Mouse (Mus musculus) midbrain, embryonic 14.5 days (tissue): ENCODE measurements around the gene Nags. TPM values are rescaled to one million over a fixed set of nuclear protein-coding genes. Genes with fewer than 3 reads are reported as not detected.
A peak's percentile ranks its signal among the peaks of the same experiment; 100 is the strongest.
"Not testable (repeated sequence)": the region's sequence is repeated elsewhere in the genome, so short reads cannot be mapped to it uniquely, and the experiment has no call there.

Experiments
- ATAC-seq: fragments of 200-750 bp; cut with Nextera tagmentation; 2 replicates; pipeline ENCODE4 v1.8.0; 2017; ENCODE audit warnings: moderate number of reproducible peaks, moderate library complexity; ENCODE audit not compliant: low FRiP score, low TSS enrichment
- DNase-seq: peaks from one replicate; pipeline ENCODE4 v3.0.0-alpha.2; 2015
- H3K27ac ChIP-seq: fragments of 300-500 bp; sonication (generic); replicated peaks from 2 replicates; pipeline ENCODE4 v1.5.1; 2014; ENCODE audit warnings: mild to moderate bottlenecking, low read depth, low read length, moderate library complexity
- H3K27me3 ChIP-seq: fragments of 300-500 bp; sonication (generic); 2 replicates; pipeline ENCODE4 v1.6.1; 2014; ENCODE audit warnings: low read length, control low read depth, mixed read lengths; ENCODE audit not compliant: control insufficient read depth, insufficient read depth
- H3K36me3 ChIP-seq: fragments of 300-500 bp; sonication (generic); 2 replicates; pipeline ENCODE4 v1.6.1; 2014; ENCODE audit warnings: low read length, control low read depth; ENCODE audit not compliant: control insufficient read depth, insufficient read depth
- H3K4me1 ChIP-seq: fragments of 300-500 bp; sonication (generic); 2 replicates; pipeline ENCODE4 v1.6.1; 2014; ENCODE audit warnings: mild to moderate bottlenecking, antibody characterized with exemption, low read length, control low read depth; ENCODE audit not compliant: control insufficient read depth, insufficient read depth
- H3K4me2 ChIP-seq: fragments of 300-500 bp; sonication (generic); 2 replicates; pipeline ENCODE4 v1.6.1; 2014; ENCODE audit warnings: mild to moderate bottlenecking, low read length, moderate library complexity
- H3K4me3 ChIP-seq: fragments of 300-500 bp; sonication (generic); replicated peaks from 2 replicates; pipeline ENCODE4 v1.5.1; 2014; ENCODE audit warnings: low read depth, low read length
- H3K9ac ChIP-seq: fragments of 300-500 bp; sonication (generic); replicated peaks from 2 replicates; pipeline ENCODE4 v1.6.1; 2014; ENCODE audit warnings: mild to moderate bottlenecking, low read length, moderate library complexity
- H3K9me3 ChIP-seq: fragments of 300-500 bp; sonication (generic); 2 replicates; pipeline ENCODE4 v1.6.1; 2016; ENCODE audit warnings: low read length, control low read depth, mixed read lengths; ENCODE audit not compliant: control insufficient read depth
- WGBS: fragments of 180-500 bp; shearing (Covaris S2); extraction: QIAGEN DNeasy Blood & Tissue Kit; methylation state at CpG from one replicate; pipeline ENCODE4 v1.1.7; 2014; 5-methylcytosine and 5-hydroxymethylcytosine counted together
- polyA plus RNA-seq: library from polyadenylated mRNA; unstranded; fragments of >200 nt; fragmentation: Nextera tagmentation; extraction: Ambion mirVana; gene quantifications from 2 replicates; pipeline ENCODE4 v1.2.1, GENCODE M21; 2014

Gene Nags
- polyA plus RNA-seq, 1 experiment from 2014 or later: 0.08 TPM

GRCm38 (mm10) chr11:102146005-102146404, 692 bp downstream of the Nags start:
- WGBS: 4% methylated on average over 16 of the region's 16 CpGs
- Histone ChIP-seq H3K9me3 (no peaks in the 10 kb centered on the region), H3K27me3 (peaks cover 56% of the 10 kb centered on the region), H3K36me3 (no peaks in the 10 kb centered on the region), H3K4me1 (0 out of 2 replicates have a peak, but pooled peaks cover 3% of the 10 kb centered on the region), H3K27ac (no peak overlapping the region), H3K9ac (no peak overlapping the region), H3K4me2 (no peak overlapping the region), H3K4me3 (no peak overlapping the region)
- ATAC-seq (no peak), DNase-seq (no peak)

DNA sequence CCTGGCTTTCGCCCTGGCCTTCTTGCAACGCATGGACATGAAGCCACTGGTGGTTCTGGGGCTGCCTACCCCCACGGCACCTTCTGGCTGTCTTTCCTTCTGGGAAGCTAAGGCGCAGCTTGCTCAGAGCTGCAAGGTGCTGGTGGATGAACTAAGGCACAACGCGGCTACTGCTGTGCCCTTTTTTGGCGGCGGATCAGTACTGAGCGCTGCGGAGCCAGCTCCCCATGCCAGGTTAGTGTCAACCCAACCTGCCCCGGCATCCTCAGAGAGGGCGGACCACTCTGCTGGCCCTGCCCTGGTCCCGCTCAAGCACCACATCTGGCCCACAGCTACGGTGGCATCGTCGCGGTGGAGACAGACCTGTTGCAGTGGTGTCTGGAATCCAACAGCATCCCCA, 1.2 kb downstream of the Nags start:
- no peaks in the 10 kb centered on the region for H3K36me3 ChIP-seq
- ATAC-seq (no peak), DNase-seq (no peak)
- 0 out of 2 replicates have a peak, but pooled peaks cover 3% of the 10 kb centered on the region for H3K4me1 ChIP-seq
- H3K27ac ChIP-seq: no peak overlapping the region
- H3K27me3 ChIP-seq: peaks cover 56% of the 10 kb centered on the region
- no peak overlapping the region for H3K4me3 ChIP-seq
- H3K4me2 ChIP-seq: no peak overlapping the region
- no peaks in the 10 kb centered on the region for H3K9me3 ChIP-seq
- 11% methylated on average over 17 of the region's 17 CpGs for WGBS
- H3K9ac ChIP-seq: no peak overlapping the region

GRCm38 (mm10) chr11:102147213-102147989, 2.1 kb downstream of the Nags start:
- DNase-seq (no peak), ATAC-seq (no peak)
- H3K9me3 ChIP-seq: no peaks in the 10 kb centered on the region
- no peak overlapping the region for H3K9ac ChIP-seq
- 9% methylated on average over 34 of the region's 34 CpGs for WGBS
- H3K27ac ChIP-seq: no peak overlapping the region
- H3K36me3 ChIP-seq: peaks cover 1% of the 10 kb centered on the region; the same call in 1 of the 2 replicates
- peaks cover 54% of the 10 kb centered on the region for H3K27me3 ChIP-seq
- H3K4me3 ChIP-seq: no peak overlapping the region
- 0 out of 2 replicates have a peak, but pooled peaks cover 3% of the 10 kb centered on the region for H3K4me1 ChIP-seq
- no peak overlapping the region for H3K4me2 ChIP-seq

- peak within 1 kb of the TSS; percentile 70 for H3K4me2 ChIP-seq
- H3K27ac ChIP-seq: peak within 1 kb of the TSS; percentile 77
- H3K9ac ChIP-seq: peak within 1 kb of the TSS; percentile 66
- peaks cover 3% of the 10 kb centered on the region; the same call in 1 of the 2 replicates for H3K4me1 ChIP-seq
- H3K36me3 ChIP-seq: peaks cover 16% of the 10 kb centered on the region
- H3K27me3 ChIP-seq: no peaks in the 10 kb centered on the region
- no peaks in the 10 kb centered on the region for H3K9me3 ChIP-seq
- ATAC-seq (peak; percentile 86; the same call in 1 of the 2 replicates), DNase-seq (peak; percentile 95)
- peak within 1 kb of the TSS; percentile 61 for H3K4me3 ChIP-seq
- under 1% methylated on average over 37 of the region's 37 CpGs for WGBS
Observed at GRCm38 (mm10) chr11:102156039-102156785, 10.9 kb downstream of the Nags start, which contains the start of gene Tmem101. Tmem101 (minus strand) TSS chr11:102156404.

DNA sequence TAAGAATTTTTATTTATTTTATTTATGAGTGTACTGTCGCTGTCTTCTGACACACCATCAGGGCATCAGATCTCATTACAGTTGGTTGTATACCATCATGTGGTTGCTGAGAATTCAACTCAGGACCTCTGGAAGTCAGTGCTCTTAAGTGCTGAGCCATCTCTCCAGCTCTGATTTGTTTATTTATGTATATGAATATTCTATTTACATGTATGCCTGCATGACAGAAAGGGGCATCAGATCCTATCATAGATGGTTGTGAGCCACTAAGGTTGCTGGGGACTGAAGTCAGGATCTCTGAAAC, 11.4 kb downstream of the Nags start:
- Histone ChIP-seq H3K4me3 (no peak overlapping the region), H3K9me3 (no peaks in the 10 kb centered on the region), H3K4me1 (peaks cover 3% of the 10 kb centered on the region; the same call in 1 of the 2 replicates), H3K36me3 (peaks cover 22% of the 10 kb centered on the region), H3K27me3 (no peaks in the 10 kb centered on the region), H3K4me2 (no peak overlapping the region), H3K9ac (no peak overlapping the region), H3K27ac (no peak overlapping the region)
- ATAC-seq (no peak), DNase-seq (no peak)
- WGBS: 16% methylated on average over 1 of the region's 1 CpGs

- ATAC-seq, H3K27me3 ChIP-seq, DNase-seq, H3K4me2 ChIP-seq, H3K9me3 ChIP-seq, H3K4me3 ChIP-seq, H3K27ac ChIP-seq, H3K9ac ChIP-seq, H3K4me1 ChIP-seq: not testable (repeated sequence)
- H3K36me3 ChIP-seq: peaks cover 24% of the 10 kb centered on the region
- 76% methylated on average over 2 of the region's 2 CpGs for WGBS
Observed at GRCm38 (mm10) chr11:102158024-102158423, 12.7 kb downstream of the Nags start.

DNA sequence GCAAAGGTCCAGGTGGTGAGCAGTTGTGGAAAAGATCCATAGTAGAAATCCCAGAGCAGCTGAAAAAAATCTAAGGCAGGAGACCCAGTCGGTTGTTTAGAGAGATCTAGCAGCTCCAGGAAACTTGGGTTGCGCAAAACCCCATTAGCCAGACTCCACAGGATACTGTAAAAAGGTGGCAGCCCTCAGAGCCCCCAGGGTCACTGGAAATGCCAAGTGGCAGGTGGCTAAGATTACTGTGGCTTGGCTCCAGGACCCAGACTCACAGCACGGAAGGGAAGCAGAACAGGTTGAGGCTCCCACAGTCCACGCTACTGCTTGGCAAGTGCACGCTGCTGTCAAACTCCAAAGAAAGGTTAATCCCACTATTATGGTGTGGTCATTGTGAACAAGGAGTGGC, 14.5 kb downstream of the Nags start:
- Histone ChIP-seq H3K4me3 (no peak overlapping the region), H3K27ac (no peak overlapping the region), H3K36me3 (peaks cover 35% of the 10 kb centered on the region), H3K9ac (no peak overlapping the region), H3K4me1 (peaks cover 3% of the 10 kb centered on the region; the same call in 1 of the 2 replicates), H3K4me2 (no peak overlapping the region), H3K9me3 (no peaks in the 10 kb centered on the region), H3K27me3 (no peaks in the 10 kb centered on the region)
- WGBS: 76% methylated on average over 5 of the region's 5 CpGs
- DNase-seq (no peak), ATAC-seq (no peak)

- DNase-seq: no peak
- Histone ChIP-seq H3K4me3 (no peak overlapping the region), H3K27me3 (no peaks in the 10 kb centered on the region), H3K9me3 (no peaks in the 10 kb centered on the region), H3K27ac (no peak overlapping the region), H3K4me1 (no peaks in the 10 kb centered on the region), H3K9ac (no peak overlapping the region), H3K4me2 (no peak overlapping the region), H3K36me3 (peaks cover 74% of the 10 kb centered on the region)
- ATAC-seq: no peak
- WGBS: 86% methylated on average over 6 of the region's 6 CpGs
Observed at GRCm38 (mm10) chr11:102165971-102166722, 20.8 kb downstream of the Nags start.
